Mouse (Mus musculus) layer of hippocampus, postnatal 25 days (tissue): ENCODE data around the gene Acsbg2. TPM values are rescaled to one million over a fixed set of nuclear protein-coding genes. Genes with fewer than 3 reads are reported as not detected.
A peak's percentile ranks its signal among the peaks of the same experiment; 100 is the strongest.
"Not testable (repeated sequence)": the region's sequence is repeated elsewhere in the genome, so short reads cannot be mapped to it uniquely, and the experiment has no call there.

Experiments used
- DNase-seq, 2 experiments: peaks; one replicate each; pipeline ENCODE4 v3.0.0; 2022; ENCODE audit warnings: mixed read lengths in 2 of 2, low spot score in 1 of 2; ENCODE audit errors: extremely low spot score in 1 of 2
- total RNA-seq, 2 experiments: library from RNA; stranded (reverse); gene quantifications; 2 replicates each; pipeline ENCODE4 v1.2.3; 2021

Acsbg2 gene
- total RNA-seq: not detected

- no peak for DNase-seq
Observed at GRCm38 (mm10) chr17:56874237-56874636, at the start of gene Acsbg2. Gene Acsbg2 (minus strand): TSS chr17:56874447.

DNA sequence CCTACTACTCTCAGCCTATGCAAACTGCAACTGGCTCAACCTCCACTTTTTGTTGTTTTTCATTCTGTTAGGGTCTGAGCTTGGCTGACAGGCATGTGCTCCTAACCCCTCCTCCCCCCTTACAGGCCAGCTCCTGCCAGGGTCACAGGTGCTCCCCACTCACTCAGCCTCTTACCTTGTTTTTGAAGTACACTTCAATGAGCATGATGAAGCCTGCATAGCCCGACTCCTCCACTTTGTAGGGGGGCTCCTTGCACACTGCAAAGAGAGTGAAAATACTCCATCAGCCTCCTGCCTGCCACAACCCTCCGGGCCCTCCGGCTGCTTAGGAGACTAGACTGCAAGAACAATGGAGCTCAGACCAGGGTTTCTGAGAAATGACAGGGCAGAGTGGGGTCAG lies 45.5 kb upstream of the Acsbg2 start:
- no peak for DNase-seq

GRCm38 (mm10) chr17:56917166-56917565 lies 42.9 kb upstream of the Acsbg2 start:
- no peak for DNase-seq

DNA sequence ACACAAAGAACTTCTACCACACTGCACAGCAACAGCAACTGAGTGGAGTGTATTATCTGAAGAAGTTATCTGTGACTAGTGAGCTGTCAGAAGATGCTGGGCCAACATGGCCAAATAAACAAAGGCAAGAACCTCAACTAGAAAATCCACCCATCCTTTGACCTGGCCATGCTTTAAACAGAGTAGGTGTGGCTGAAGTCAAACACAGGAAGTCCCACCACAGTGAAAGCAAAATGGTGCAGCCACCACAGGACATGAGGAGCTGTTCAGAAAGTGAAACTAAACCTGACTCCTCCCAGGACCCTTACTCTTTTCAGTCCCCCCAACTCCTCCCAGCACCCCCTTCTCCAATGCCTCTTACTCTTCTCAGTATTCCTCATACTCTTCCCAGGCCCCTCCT lies 39.2 kb upstream of the Acsbg2 start:
- no peak for DNase-seq

GRCm38 (mm10) chr17:56913023-56913422 lies 38.8 kb upstream of the Acsbg2 start:
- no peak for DNase-seq

- DNase-seq: not testable (repeated sequence)
Observed at GRCm38 (mm10) chr17:56909764-56910163, 35.5 kb upstream of the Acsbg2 start.

DNA sequence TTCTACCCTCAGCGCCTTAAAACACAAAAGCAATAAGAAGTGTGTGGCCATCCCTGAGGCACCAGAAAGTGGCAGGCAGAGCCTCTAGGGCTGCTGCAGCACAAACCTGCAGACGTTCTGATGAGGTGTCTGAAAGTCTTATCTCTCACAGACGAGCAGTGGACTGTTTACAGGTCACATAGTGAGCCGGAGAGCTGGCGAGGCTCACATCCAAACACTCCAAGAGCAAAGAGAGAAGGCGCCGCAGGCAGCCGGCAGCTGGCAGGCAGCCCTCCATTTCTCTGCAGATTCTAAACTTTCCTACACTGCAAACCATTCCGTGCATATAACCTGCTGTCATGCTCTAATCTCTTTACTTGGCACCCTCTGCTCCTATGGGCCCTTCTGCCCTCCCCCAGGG lies 33.6 kb upstream of the Acsbg2 start:
- DNase-seq: no peak

DNA sequence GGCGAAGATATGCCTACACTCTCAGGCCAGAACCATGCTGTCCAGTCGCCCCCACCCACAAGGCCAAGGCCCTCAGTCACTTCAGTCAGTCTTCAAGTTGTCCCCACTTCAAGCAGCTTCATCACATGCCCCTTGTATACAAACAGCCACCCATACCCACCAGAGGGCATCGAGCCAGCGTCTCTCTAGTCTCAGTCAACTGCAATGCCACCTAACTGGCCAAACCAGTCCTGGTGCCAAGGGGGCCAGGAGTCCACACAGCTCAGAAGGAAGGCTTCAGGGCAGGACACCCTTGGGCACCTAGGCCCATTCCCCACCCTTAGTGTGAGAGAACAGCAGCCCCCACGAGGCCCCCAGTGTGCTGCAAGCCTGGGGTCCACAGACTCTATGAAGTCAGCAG lies 32.8 kb upstream of the Acsbg2 start:
- no peak for DNase-seq

GRCm38 (mm10) chr17:56906166-56906565 lies 31.9 kb upstream of the Acsbg2 start:
- DNase-seq: no peak

DNA sequence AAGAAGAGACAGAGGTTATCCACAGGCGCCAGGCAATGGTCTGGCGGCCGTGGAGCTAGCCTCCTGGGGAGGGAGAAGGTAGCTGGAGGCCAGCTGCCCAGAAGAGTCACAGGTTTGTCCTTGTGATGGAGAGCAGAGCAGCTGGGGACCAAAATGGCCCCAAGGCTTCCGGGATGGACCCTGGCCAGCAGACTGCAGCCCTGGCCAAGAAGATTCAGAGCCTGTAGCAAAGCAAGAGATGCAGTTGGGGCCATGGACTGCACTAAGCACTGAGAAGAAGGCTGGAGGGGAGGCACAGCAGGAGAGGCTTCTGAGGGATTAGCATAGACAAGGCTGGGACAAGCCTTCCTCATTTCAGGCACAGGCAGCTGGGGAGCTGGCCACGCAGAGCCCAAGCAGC lies 28.5 kb upstream of the Acsbg2 start:
- DNase-seq: no peak

- peak; percentile 71 to 88 for DNase-seq
Observed at GRCm38 (mm10) chr17:56897630-56898195, 23.5 kb upstream of the Acsbg2 start.

DNA sequence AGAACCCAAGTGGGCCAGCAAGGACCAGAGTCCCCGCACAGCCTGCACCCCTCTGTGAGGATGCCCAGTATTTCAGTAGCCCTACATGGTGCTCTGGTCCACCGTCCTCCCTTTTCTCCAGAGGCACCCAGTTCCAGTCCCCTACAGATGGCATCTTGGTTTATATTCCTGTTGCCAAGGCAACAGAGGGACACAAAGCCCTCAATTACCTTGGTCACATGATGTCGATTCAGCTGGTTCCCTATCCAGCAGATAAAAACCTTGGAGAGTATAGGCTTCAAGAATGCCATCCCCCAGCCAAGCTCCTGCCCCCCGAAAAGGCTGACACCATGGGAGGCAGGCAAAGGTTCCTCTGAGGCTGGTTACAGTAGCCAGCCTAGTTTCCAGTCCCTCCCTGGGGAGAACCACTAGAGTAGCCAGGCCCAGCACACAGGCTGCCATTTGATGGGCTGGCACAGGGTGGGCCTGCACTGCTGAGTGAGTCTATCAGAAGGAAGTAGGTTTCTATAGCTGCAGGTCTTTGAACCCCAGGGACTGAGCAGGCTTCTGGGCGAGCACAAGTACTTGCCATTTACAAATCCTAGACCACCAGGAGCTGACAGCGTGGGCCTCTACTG lies 22.4 kb upstream of the Acsbg2 start:
- peak; percentile 22 to 34 for DNase-seq

GRCm38 (mm10) chr17:56895368-56895918 lies 21.2 kb upstream of the Acsbg2 start:
- no peak for DNase-seq

DNA sequence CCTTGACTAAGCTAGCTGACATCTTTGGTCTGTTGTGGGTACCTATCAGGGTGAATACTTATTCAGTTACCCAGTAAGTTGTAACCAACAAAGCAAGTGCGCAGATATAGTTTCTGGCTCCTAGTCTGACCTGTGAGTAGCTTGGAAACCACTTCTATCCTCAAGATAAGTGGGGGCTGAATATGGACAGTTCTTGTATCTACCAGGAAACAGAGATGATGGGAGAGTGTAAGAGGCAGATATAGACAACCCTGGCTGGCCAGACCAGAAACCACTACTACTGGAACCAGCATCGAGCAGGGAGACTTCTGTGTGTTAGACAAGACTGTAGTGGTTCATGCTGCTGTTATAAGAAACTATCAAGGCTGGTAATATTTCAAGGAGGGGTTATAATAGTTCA lies 15.8 kb upstream of the Acsbg2 start:
- DNase-seq: no peak

DNA sequence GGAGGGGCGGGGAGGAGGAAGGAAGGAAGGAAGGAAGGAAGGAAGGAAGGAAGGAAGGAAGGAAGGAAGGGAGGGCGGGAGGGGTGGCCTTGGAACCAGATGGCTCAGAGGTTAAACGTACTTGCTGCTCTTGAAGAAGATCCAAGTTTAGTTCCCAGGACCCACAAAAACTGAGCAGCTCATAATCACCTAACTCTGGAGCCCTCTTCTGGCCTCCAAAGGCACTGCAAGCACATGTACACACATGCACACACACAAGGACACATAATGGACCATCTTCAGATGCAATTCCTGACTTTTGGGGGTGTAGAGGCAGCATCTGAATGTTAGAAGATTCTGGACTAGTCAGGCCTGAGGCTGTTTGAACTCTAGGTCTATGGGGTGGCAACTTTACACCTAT lies 13.8 kb upstream of the Acsbg2 start:
- no peak for DNase-seq

- no peak for DNase-seq
Observed at GRCm38 (mm10) chr17:56884809-56885208, 10.6 kb upstream of the Acsbg2 start.

DNA sequence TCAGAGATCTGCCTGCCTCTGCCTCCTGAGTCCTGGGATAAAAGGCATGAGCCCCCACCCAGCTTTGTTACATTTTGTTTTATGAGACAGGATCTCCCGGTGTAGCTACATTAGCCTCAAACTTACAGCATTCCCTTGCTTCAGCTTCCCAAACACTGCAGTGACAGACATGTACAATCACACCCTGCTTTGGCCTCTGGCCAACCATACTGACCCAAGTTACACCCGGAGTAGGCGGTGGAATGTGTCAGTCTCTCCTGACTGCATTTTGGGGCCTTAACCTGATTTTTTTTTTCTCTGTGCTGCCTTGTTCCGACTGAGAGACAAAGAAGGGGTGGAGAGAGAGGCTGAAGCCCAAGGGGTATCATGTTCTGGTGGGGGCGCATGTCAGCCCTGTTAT lies 10.1 kb upstream of the Acsbg2 start:
- no peak for DNase-seq

DNA sequence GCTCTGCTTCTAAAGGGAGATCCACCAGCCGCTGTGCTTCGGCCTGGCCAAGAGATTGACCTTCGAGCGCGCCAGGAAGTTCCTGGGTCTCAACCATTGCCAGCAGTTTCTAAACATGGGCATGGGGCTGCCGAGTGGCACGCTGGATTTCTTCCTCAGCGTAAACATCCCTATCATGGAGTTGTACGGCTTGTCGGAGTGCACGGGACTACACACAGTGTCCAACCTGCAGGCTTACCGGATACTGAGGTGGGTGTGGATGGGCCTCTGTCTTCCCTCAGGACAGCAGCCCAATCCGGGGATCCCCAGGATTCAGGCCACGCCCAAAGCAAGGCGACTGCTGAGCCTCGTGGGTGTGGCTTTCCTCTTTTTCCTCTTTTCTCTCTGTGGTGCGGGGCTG lies 9.4 kb upstream of the Acsbg2 start:
- no peak for DNase-seq

GRCm38 (mm10) chr17:56877426-56877825 lies 3.2 kb upstream of the Acsbg2 start:
- no peak for DNase-seq

DNA sequence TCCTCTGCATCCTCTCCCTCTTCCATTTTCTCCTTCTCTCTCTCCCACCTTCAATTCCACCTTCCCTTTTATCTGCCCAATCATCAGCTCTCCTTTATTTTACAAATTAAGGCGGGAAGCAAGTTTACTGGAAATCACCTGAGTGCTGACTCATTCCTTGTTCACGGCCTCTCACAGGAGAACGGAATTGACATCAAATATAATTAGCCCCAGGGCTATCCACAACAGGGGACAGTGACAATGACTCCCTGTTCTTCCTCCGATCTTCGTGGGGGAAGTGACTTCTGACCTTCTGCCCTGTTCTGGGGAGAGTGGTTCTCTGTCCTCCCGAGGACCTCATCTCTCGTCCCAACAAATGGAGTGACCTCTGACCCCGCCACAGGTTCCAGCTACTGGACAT lies 2.7 kb upstream of the Acsbg2 start:
- DNase-seq: no peak

DNA sequence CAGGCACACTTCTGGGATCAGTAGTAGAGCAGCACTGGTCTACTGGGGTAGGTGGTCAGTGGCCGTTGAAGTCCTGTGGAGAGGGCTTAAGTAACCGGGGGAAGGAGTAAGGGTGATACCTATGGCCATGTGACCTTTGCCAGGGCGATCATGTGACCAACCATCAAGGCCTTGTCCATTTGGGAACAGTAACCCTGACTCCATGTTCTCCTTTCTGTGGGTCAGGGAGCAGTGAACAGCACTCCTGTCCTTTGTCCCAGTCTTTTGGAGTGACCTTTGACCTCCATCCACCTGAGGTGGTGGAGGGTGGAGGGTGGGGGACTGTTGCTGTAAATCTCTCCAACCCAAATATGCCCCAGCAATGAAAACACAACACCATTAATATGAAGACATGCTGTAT lies 2.2 kb upstream of the Acsbg2 start:
- no peak for DNase-seq

- no peak for DNase-seq
Observed at GRCm38 (mm10) chr17:56874936-56875651, 847 bp upstream of the Acsbg2 start, which contains the start of gene 1700061G19Rik. Gene 1700061G19Rik (plus strand): TSS chr17:56875477.
